Mouse (Mus musculus) forebrain, embryonic 14.5 days (tissue): ENCODE measurements around the gene Anks3. TPM values are rescaled to one million over a fixed set of nuclear protein-coding genes. Genes with fewer than 3 reads are reported as not detected.

Source experiments
- ATAC-seq: fragments of 200-750 bp; cut with Nextera tagmentation; 2 replicates; pipeline ENCODE4 v1.8.0; 2017; ENCODE audit warnings: mild to moderate bottlenecking, moderate library complexity
- DNase-seq: peaks from one replicate; pipeline ENCODE4 v3.0.0-alpha.2; 2015; ENCODE audit warnings: low spot score
- H3K27ac ChIP-seq: fragments of 300-500 bp; sonication (generic); 2 replicates; pipeline ENCODE4 v1.5.1; 2014; ENCODE audit warnings: low read depth, mild to moderate bottlenecking, control low read depth, low read length, moderate library complexity
- H3K27me3 ChIP-seq: fragments of 300-500 bp; sonication (generic); replicated peaks from 2 replicates; pipeline ENCODE4 v1.6.1; 2014; ENCODE audit warnings: low read length, control low read depth, mixed read lengths; ENCODE audit not compliant: control insufficient read depth, insufficient read depth
- H3K36me3 ChIP-seq: fragments of 300-500 bp; sonication (generic); 2 replicates; pipeline ENCODE4 v1.6.1; 2014; ENCODE audit warnings: low read length, control low read depth; ENCODE audit not compliant: control insufficient read depth, insufficient read depth
- H3K4me1 ChIP-seq: fragments of 300-500 bp; sonication (generic); 2 replicates; pipeline ENCODE4 v1.6.1; 2014; ENCODE audit warnings: antibody characterized with exemption, low read length, control low read depth; ENCODE audit not compliant: control insufficient read depth, insufficient read depth
- H3K4me2 ChIP-seq: fragments of 300-500 bp; sonication (generic); 2 replicates; pipeline ENCODE4 v1.6.1; 2014; ENCODE audit warnings: mild to moderate bottlenecking, control low read depth, low read length
- H3K4me3 ChIP-seq: fragments of 300-500 bp; sonication (generic); 2 replicates; pipeline ENCODE4 v1.5.1; 2014; ENCODE audit warnings: low read depth, low read length, control low read depth
- H3K9ac ChIP-seq: fragments of 300-500 bp; sonication (generic); 2 replicates; pipeline ENCODE4 v1.6.1; 2014; ENCODE audit warnings: mild to moderate bottlenecking, low read length, control low read depth, moderate library complexity
- H3K9me3 ChIP-seq: fragments of 300-500 bp; sonication (generic); replicated peaks from 2 replicates; pipeline ENCODE4 v1.6.1; 2016; ENCODE audit warnings: low read length, control low read depth, mixed read lengths; ENCODE audit not compliant: control insufficient read depth
- WGBS: fragments of 180-500 bp; shearing (Covaris S2); extraction: QIAGEN DNeasy Blood & Tissue Kit; methylation state at CpG from one replicate; pipeline ENCODE4 v1.1.7; 2014; 5-methylcytosine and 5-hydroxymethylcytosine counted together
- polyA plus RNA-seq: library from polyadenylated mRNA; unstranded; fragments of >200 nt; fragmentation: Nextera tagmentation; extraction: Ambion mirVana; gene quantifications from 2 replicates; pipeline ENCODE4 v1.2.1, GENCODE M21; 2014

Gene Anks3
- polyA plus RNA-seq, 1 experiment from 2014 or later = 49.3 TPM

DNA sequence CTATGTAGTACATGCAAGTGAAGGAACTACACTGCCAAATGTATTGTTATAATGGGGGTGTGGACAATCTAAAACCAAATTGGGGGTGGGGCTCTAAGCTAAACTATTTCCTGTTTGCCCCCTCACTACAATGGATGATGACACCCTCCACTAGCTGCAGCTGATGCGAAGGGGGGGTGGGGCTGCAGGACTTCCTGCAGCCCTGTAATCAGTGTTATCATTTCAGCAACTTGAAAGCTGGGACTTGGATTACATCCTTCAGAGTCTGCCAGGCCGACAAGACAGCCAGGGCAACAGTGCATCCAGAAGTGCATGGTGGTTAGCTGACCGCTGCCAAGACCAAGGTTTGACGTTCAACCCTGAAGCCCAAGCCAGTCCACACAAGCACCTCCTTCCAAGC lies 7.6 kb upstream of the Anks3 start:
- WGBS = 86% methylated on average over 4 of the region's 4 CpGs
- Histone ChIP-seq H3K9me3 (no peaks in the 10 kb centered on the region), H3K4me2 (no peak overlapping the region), H3K4me1 (no peaks in the 10 kb centered on the region), H3K9ac (no peak overlapping the region), H3K27me3 (no peaks in the 10 kb centered on the region), H3K27ac (no peak overlapping the region), H3K4me3 (no peak overlapping the region), H3K36me3 (no peaks in the 10 kb centered on the region)
- ATAC-seq = no peak
- no peak for DNase-seq

DNA sequence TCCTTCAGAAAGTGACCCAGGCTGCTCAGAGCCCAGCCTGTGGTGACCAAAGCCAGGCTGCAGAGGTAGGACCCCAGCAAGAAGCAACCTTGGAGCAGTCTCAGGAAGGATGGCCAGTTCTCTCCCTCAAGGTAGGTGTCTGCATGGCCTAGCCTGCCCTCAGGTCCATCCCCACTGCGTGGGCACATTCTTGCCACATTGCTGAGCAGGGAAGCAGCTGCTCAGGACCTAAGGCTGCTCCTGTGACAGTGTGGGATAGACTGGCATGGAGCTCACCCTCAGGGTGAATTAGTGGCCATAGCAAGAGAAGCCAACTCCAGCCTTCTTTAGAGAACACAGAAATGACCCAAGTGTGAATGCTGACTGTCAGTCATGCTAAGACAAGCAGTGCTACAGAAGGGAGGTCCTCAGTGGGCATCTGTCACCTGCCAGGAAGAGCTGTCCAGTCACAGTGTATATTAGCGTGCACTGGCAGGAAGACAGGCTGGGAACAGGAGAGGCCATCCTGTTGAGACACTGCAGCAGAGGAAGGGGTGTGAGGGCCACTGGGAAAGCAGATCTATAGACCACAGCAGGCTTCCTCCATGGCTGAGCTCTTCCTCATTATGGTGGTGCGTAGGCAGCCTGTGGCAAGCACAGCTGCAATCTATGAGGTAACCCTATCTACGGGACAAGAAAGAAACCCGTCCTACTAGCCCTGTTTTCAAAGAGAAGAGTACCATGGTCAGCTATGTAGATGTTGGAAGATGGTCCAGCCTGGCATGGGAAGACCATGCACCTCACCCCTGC lies 5.2 kb upstream of the Anks3 start:
- H3K4me2 ChIP-seq = no peak overlapping the region
- no peaks in the 10 kb centered on the region for H3K9me3 ChIP-seq
- no peaks in the 10 kb centered on the region for H3K36me3 ChIP-seq
- no peak for ATAC-seq
- H3K4me3 ChIP-seq = no peak overlapping the region
- no peak overlapping the region for H3K27ac ChIP-seq
- 85% methylated on average over 5 of the region's 5 CpGs for WGBS
- no peak overlapping the region for H3K9ac ChIP-seq
- H3K27me3 ChIP-seq = no peaks in the 10 kb centered on the region
- H3K4me1 ChIP-seq = peaks cover 3% of the 10 kb centered on the region; the same call in 1 of the 2 replicates
- no peak for DNase-seq

GRCm38 (mm10) chr16:4968426-4968825 lies 4.4 kb upstream of the Anks3 start:
- no peak overlapping the region for H3K4me3 ChIP-seq
- no peak for DNase-seq
- WGBS = 75% methylated on average over 3 of the region's 3 CpGs
- no peak overlapping the region for H3K9ac ChIP-seq
- H3K4me2 ChIP-seq = no peak overlapping the region
- peaks cover 4% of the 10 kb centered on the region; the same call in 1 of the 2 replicates for H3K4me1 ChIP-seq
- no peak for ATAC-seq
- H3K27me3 ChIP-seq = no peaks in the 10 kb centered on the region
- no peaks in the 10 kb centered on the region for H3K9me3 ChIP-seq
- H3K36me3 ChIP-seq = no peaks in the 10 kb centered on the region
- H3K27ac ChIP-seq = no peak overlapping the region

- Histone ChIP-seq H3K4me3 (peak overlapping the region; percentile 89; the same call in 1 of the 2 replicates), H3K27ac (no peak overlapping the region), H3K27me3 (no peaks in the 10 kb centered on the region), H3K9me3 (no peaks in the 10 kb centered on the region), H3K4me1 (peaks cover 8% of the 10 kb centered on the region; the same call in 1 of the 2 replicates), H3K36me3 (no peaks in the 10 kb centered on the region), H3K4me2 (peak overlapping the region; percentile 60), H3K9ac (no peak overlapping the region; the same call in 1 of the 2 replicates)
- no peak for ATAC-seq
- DNase-seq = no peak
- WGBS = 90% methylated on average over 8 of the region's 8 CpGs
Observed at GRCm38 (mm10) chr16:4965392-4966129, 1.6 kb upstream of the Anks3 start.

DNA sequence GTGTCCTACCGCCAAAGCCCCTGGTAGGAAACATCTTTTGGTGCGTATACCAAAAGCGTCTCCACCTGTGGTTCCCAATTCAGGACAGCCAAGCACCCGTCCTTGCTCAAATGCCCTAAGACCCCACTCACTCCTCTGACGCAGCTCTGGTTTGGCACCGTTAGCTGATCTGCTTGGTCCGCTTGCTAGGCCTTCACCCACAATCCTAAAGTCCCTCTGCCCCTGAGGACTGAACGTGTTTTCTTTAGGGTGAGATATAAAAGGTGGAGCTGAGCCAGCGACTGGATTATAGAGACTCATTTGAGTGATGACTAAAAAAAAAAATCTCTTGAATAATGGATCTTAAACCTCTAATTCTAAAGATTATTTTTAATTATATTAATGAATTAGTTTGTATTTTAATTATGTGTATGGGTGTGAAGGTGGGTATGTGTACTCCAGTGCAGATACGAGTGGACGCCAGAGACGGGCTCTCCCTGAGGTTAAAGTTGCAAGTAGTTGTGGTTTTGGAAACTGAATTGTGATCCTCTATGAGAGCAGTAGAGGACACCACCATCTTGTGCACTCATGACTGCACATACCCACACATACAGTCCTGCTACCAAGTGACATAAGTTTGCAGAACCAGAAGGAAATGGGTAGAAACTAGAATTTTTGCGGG lies 856 bp upstream of the Anks3 start:
- peak; percentile 7; the same call in 1 of the 2 replicates for ATAC-seq
- no peaks in the 10 kb centered on the region for H3K36me3 ChIP-seq

GRCm38 (mm10) chr16:4963346-4963745 lies 659 bp downstream of the Anks3 start:
- DNase-seq = no peak
- Histone ChIP-seq H3K4me3 (peak overlapping the region; percentile 89), H3K36me3 (no peaks in the 10 kb centered on the region), H3K27me3 (no peaks in the 10 kb centered on the region), H3K9me3 (no peaks in the 10 kb centered on the region), H3K4me2 (peak overlapping the region; percentile 60), H3K9ac (peak overlapping the region; percentile 84), H3K27ac (no peak overlapping the region), H3K4me1 (peaks cover 8% of the 10 kb centered on the region; the same call in 1 of the 2 replicates)
- ATAC-seq = no peak
- WGBS = 38% methylated on average over 9 of the region's 9 CpGs

More for the DNA sequence above, 856 bp upstream of the Anks3 start:
- Histone ChIP-seq H3K4me3 (peak overlapping the region; percentile 89), H3K4me2 (peak overlapping the region; percentile 60), H3K9ac (peak overlapping the region; percentile 84), H3K27ac (peak overlapping the region; percentile 59), H3K27me3 (no peaks in the 10 kb centered on the region), H3K4me1 (peaks cover 8% of the 10 kb centered on the region; the same call in 1 of the 2 replicates), H3K9me3 (no peaks in the 10 kb centered on the region)
- WGBS = 22% methylated on average over 13 of the region's 13 CpGs
- peak; percentile 33 for DNase-seq

DNA sequence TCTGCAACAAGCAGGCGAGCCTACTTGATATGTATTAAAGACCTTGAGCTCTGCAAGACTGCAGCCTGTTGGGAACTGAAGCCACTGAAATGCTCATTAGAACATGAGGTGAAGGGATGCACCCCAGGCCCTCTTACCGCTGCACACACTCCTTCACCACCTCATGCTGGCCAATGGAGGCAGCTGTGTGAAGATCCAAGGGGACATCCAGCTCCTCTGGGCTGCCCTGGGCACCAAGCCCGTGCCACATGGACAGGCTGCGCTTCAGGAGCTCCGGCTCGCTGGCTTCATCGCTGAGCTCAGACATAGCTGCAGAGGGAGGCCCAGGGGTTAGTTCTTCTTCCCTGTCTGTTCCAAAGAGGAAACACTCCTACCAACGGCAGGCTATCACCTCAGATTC lies 3.7 kb downstream of the Anks3 start:
- Histone ChIP-seq H3K9me3 (no peaks in the 10 kb centered on the region), H3K27ac (no peak overlapping the region), H3K4me1 (peaks cover 8% of the 10 kb centered on the region; the same call in 1 of the 2 replicates), H3K4me2 (no peak overlapping the region), H3K4me3 (no peak overlapping the region), H3K36me3 (peaks cover 23% of the 10 kb centered on the region), H3K27me3 (no peaks in the 10 kb centered on the region), H3K9ac (no peak overlapping the region)
- WGBS = 91% methylated on average over 8 of the region's 8 CpGs
- ATAC-seq = no peak
- DNase-seq = no peak

DNA sequence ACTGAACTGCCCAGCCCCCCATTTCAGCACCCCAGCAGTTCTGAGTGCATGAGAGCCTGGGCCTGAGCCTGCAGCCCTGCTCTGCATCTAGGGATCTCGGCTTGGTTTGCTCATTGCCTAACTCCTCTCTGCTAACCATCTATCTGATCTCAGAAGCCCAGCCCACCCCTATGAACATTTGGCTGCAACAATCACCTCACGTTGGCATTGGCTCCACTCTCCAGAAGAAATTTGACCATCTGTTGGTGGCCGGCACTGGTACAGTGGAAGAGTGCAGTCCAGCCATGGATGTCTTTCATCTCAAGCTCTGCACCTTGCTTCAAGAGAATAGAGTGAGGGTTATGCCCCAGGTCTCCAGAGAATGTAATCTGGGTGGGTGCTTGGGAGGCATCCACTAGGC lies 6.6 kb downstream of the Anks3 start:
- Histone ChIP-seq H3K9ac (no peak overlapping the region), H3K4me1 (no peaks in the 10 kb centered on the region), H3K36me3 (peaks cover 51% of the 10 kb centered on the region), H3K4me3 (no peak overlapping the region), H3K4me2 (no peak overlapping the region), H3K27me3 (no peaks in the 10 kb centered on the region), H3K27ac (no peak overlapping the region), H3K9me3 (no peaks in the 10 kb centered on the region)
- DNase-seq (no peak), ATAC-seq (no peak)
- 87% methylated on average over 3 of the region's 3 CpGs for WGBS
